Mouse (Mus musculus): Measurements from ENCODE around the gene Rnaseh1.

Rnaseh1 gene

GRCm38 (mm10) chr12:28649141-28650110 is at the start of gene Rnaseh1:
Gene Rnaseh1, plus strand, starts transcription at chr12:28649602.
- peak; percentile 88 for DNase-seq (ENCODE audit: low read depth, low spot score)

GRCm38 (mm10) chr12:28602259-28602658 is 47.1 kb upstream of the Rnaseh1 start:
- H3K36me3 ChIP-seq (ENCODE audit: control insufficient read depth, insufficient read depth, low read length, poor library complexity, severe bottlenecking) = no peaks in the 10 kb centered on the region
- H3K27me3 ChIP-seq (ENCODE audit: control insufficient read depth, insufficient read depth, low read length, poor library complexity, severe bottlenecking) = no peaks in the 10 kb centered on the region
- DNase-seq (ENCODE audit: low read depth, low spot score) = no peak

More at GRCm38 (mm10) chr12:28649141-28650110, at the start of gene Rnaseh1:
- no peaks in the 10 kb centered on the region for H3K27me3 ChIP-seq (ENCODE audit: control insufficient read depth, insufficient read depth, low read length, poor library complexity, severe bottlenecking)
- peaks cover 5% of the 10 kb centered on the region; the same call in 1 of the 2 replicates for H3K36me3 ChIP-seq (ENCODE audit: control insufficient read depth, insufficient read depth, low read length, poor library complexity, severe bottlenecking)

- Histone ChIP-seq H3K36me3 (ENCODE audit: control insufficient read depth, insufficient read depth, low read length, poor library complexity, severe bottlenecking) (no peaks in the 10 kb centered on the region), H3K27me3 (ENCODE audit: control insufficient read depth, insufficient read depth, low read length, poor library complexity, severe bottlenecking) (no peaks in the 10 kb centered on the region)
- DNase-seq (ENCODE audit: low read depth, low spot score) = no peak
These were observed 45.9 kb upstream of the Rnaseh1 start for GRCm38 (mm10) chr12:28603494-28603893.

GRCm38 (mm10) chr12:28607546-28608305 is 41.7 kb upstream of the Rnaseh1 start:
- DNase-seq (ENCODE audit: low read depth, low spot score) = no peak
- no peaks in the 10 kb centered on the region for H3K36me3 ChIP-seq (ENCODE audit: control insufficient read depth, insufficient read depth, low read length, poor library complexity, severe bottlenecking)
- no peaks in the 10 kb centered on the region for H3K27me3 ChIP-seq (ENCODE audit: control insufficient read depth, insufficient read depth, low read length, poor library complexity, severe bottlenecking)

- H3K36me3 ChIP-seq (ENCODE audit: control insufficient read depth, insufficient read depth, low read length, poor library complexity, severe bottlenecking) = no peaks in the 10 kb centered on the region
- no peak for DNase-seq (ENCODE audit: low read depth, low spot score)
- H3K27me3 ChIP-seq (ENCODE audit: control insufficient read depth, insufficient read depth, low read length, poor library complexity, severe bottlenecking) = no peaks in the 10 kb centered on the region
These were observed 37.0 kb upstream of the Rnaseh1 start for GRCm38 (mm10) chr12:28612391-28612790.

GRCm38 (mm10) chr12:28614401-28614800 is 35.0 kb upstream of the Rnaseh1 start:
- no peaks in the 10 kb centered on the region for H3K36me3 ChIP-seq (ENCODE audit: control insufficient read depth, insufficient read depth, low read length, poor library complexity, severe bottlenecking)
- DNase-seq (ENCODE audit: low read depth, low spot score) = no peak
- H3K27me3 ChIP-seq (ENCODE audit: control insufficient read depth, insufficient read depth, low read length, poor library complexity, severe bottlenecking) = no peaks in the 10 kb centered on the region

- Histone ChIP-seq H3K36me3 (ENCODE audit: control insufficient read depth, insufficient read depth, low read length, poor library complexity, severe bottlenecking) (no peaks in the 10 kb centered on the region), H3K27me3 (ENCODE audit: control insufficient read depth, insufficient read depth, low read length, poor library complexity, severe bottlenecking) (no peaks in the 10 kb centered on the region)
- DNase-seq (ENCODE audit: low read depth, low spot score) = no peak
These were observed 32.1 kb upstream of the Rnaseh1 start for GRCm38 (mm10) chr12:28617297-28617696.

GRCm38 (mm10) chr12:28621451-28622166 is 27.8 kb upstream of the Rnaseh1 start:
- no peak for DNase-seq (ENCODE audit: low read depth, low spot score)
- H3K36me3 ChIP-seq (ENCODE audit: control insufficient read depth, insufficient read depth, low read length, poor library complexity, severe bottlenecking) = no peaks in the 10 kb centered on the region
- H3K27me3 ChIP-seq (ENCODE audit: control insufficient read depth, insufficient read depth, low read length, poor library complexity, severe bottlenecking) = no peaks in the 10 kb centered on the region

- DNase-seq (ENCODE audit: low read depth, low spot score) = no peak
- H3K27me3 ChIP-seq (ENCODE audit: control insufficient read depth, insufficient read depth, low read length, poor library complexity, severe bottlenecking) = no peaks in the 10 kb centered on the region
These were observed 27.3 kb upstream of the Rnaseh1 start for GRCm38 (mm10) chr12:28622167-28622532.

GRCm38 (mm10) chr12:28622641-28623040 is 26.8 kb upstream of the Rnaseh1 start:
- Histone ChIP-seq H3K36me3 (ENCODE audit: control insufficient read depth, insufficient read depth, low read length, poor library complexity, severe bottlenecking) (no peaks in the 10 kb centered on the region), H3K27me3 (ENCODE audit: control insufficient read depth, insufficient read depth, low read length, poor library complexity, severe bottlenecking) (no peaks in the 10 kb centered on the region)
- no peak for DNase-seq (ENCODE audit: low read depth, low spot score)

More at GRCm38 (mm10) chr12:28622167-28622532, 27.3 kb upstream of the Rnaseh1 start:
- H3K36me3 ChIP-seq (ENCODE audit: control insufficient read depth, insufficient read depth, low read length, poor library complexity, severe bottlenecking) = no peaks in the 10 kb centered on the region

- no peaks in the 10 kb centered on the region for H3K27me3 ChIP-seq (ENCODE audit: control insufficient read depth, insufficient read depth, low read length, poor library complexity, severe bottlenecking)
- DNase-seq (ENCODE audit: low read depth, low spot score) = no peak
- H3K36me3 ChIP-seq (ENCODE audit: control insufficient read depth, insufficient read depth, low read length, poor library complexity, severe bottlenecking) = no peaks in the 10 kb centered on the region
These were observed 26.2 kb upstream of the Rnaseh1 start, which contains the start of gene Colec11 for GRCm38 (mm10) chr12:28623195-28623594. Gene Colec11, minus strand, starts transcription at chr12:28623377.

GRCm38 (mm10) chr12:28624251-28624650 is 25.2 kb upstream of the Rnaseh1 start:
- H3K36me3 ChIP-seq (ENCODE audit: control insufficient read depth, insufficient read depth, low read length, poor library complexity, severe bottlenecking) = peaks cover 3% of the 10 kb centered on the region; the same call in 1 of the 2 replicates
- DNase-seq (ENCODE audit: low read depth, low spot score) = no peak
- H3K27me3 ChIP-seq (ENCODE audit: control insufficient read depth, insufficient read depth, low read length, poor library complexity, severe bottlenecking) = no peaks in the 10 kb centered on the region

GRCm38 (mm10) chr12:28625407-28625806 is 24.0 kb upstream of the Rnaseh1 start:
- peaks cover 12% of the 10 kb centered on the region; the same call in 1 of the 2 replicates for H3K36me3 ChIP-seq (ENCODE audit: control insufficient read depth, insufficient read depth, low read length, poor library complexity, severe bottlenecking)
- no peaks in the 10 kb centered on the region for H3K27me3 ChIP-seq (ENCODE audit: control insufficient read depth, insufficient read depth, low read length, poor library complexity, severe bottlenecking)
- no peak for DNase-seq (ENCODE audit: low read depth, low spot score)

GRCm38 (mm10) chr12:28627092-28627491 is 22.3 kb upstream of the Rnaseh1 start:
- no peak for DNase-seq (ENCODE audit: low read depth, low spot score)
- Histone ChIP-seq H3K36me3 (ENCODE audit: control insufficient read depth, insufficient read depth, low read length, poor library complexity, severe bottlenecking) (peaks cover 15% of the 10 kb centered on the region), H3K27me3 (ENCODE audit: control insufficient read depth, insufficient read depth, low read length, poor library complexity, severe bottlenecking) (no peaks in the 10 kb centered on the region)

Data from splenic B cell, adult 2 months (primary cell).